41 mouse cellular contexts compared by ENCODE assay signal in genomic region chr5:138851296-138851780, GRCm38 (mm10). TPM values are rescaled to one million over a fixed set of nuclear protein-coding genes. Genes with fewer than 3 reads are reported as not detected.
"Had no signal": no experiment of that assay in that cellular context is flagged by ENCODE, and none has a peak within 500 bp of the region (broad histone marks: within the 10 kb centered on the region; RNA-seq: fewer than 3 reads in every experiment).

No protein-coding gene starts in this region.

- H3K4me2 ChIP-seq: heart, embryonic 11.5 days; heart, embryonic 13.5 days; heart, embryonic 15.5 days; hindbrain, embryonic 13.5 days; hindbrain, embryonic 15.5 days; limb, embryonic 13.5 days; limb, embryonic 15.5 days; liver, embryonic 11.5 days had no signal

- H3K27ac ChIP-seq: gastrocnemius, adult 2 months; heart, adult 2 months; heart, embryonic 13.5 days; heart, embryonic 15.5 days; hindbrain, embryonic 13.5 days; hindbrain, embryonic 15.5 days; hindbrain, postnatal 0 days; limb, embryonic 13.5 days; limb, embryonic 15.5 days; liver, embryonic 14.5 days had no signal

- H3K36me3 ChIP-seq: heart, embryonic 13.5 days; heart, embryonic 15.5 days; hindbrain, embryonic 13.5 days; hindbrain, embryonic 15.5 days; limb, embryonic 13.5 days; limb, embryonic 15.5 days had no signal

- H3K9ac ChIP-seq: heart, embryonic 13.5 days; heart, embryonic 15.5 days; hindbrain, embryonic 13.5 days; hindbrain, embryonic 15.5 days; limb, embryonic 13.5 days; limb, embryonic 15.5 days; liver, embryonic 14.5 days had no signal

- H3K4me3 ChIP-seq: gastrocnemius, adult 2 months; heart, adult 2 months; heart, embryonic 13.5 days; heart, embryonic 15.5 days; hindbrain, embryonic 13.5 days; hindbrain, embryonic 15.5 days; limb, embryonic 13.5 days; limb, embryonic 15.5 days had no signal

- H3K27me3 ChIP-seq: hindbrain, embryonic 15.5 days; limb, embryonic 15.5 days had no signal

- DNase-seq: gastrocnemius, adult 2 months; gastrocnemius, postnatal 10 days; gastrocnemius, postnatal 25 days; heart, adult 11 months; heart, adult 2 months; heart, postnatal 36 days; kidney, adult 11 months; kidney, adult 8-10 months; kidney, postnatal 10 days; kidney, postnatal 25 days; layer of hippocampus, adult 9-11 months; layer of hippocampus, postnatal 36 days; left cerebral cortex, postnatal 4 days had no signal

- H3K4me1 ChIP-seq: hindbrain, embryonic 15.5 days had no signal

- H3K9me3 ChIP-seq: heart, embryonic 13.5 days; heart, embryonic 15.5 days; hindbrain, embryonic 13.5 days; hindbrain, embryonic 15.5 days; limb, embryonic 13.5 days; limb, embryonic 15.5 days had no signal

- ATAC-seq: hindbrain, postnatal 0 days; intestine, embryonic 16.5 days had no signal

RNA-seq across cellular contexts. Expression of gene Gm5294, which starts 31.5 kb away (rescaled TPM):
- total RNA-seq: gastrocnemius, adult 2 months; gastrocnemius, postnatal 10 days; gastrocnemius, postnatal 25 days; gastrocnemius, postnatal 4 days; heart, adult 2 months; heart, postnatal 14 days; heart, postnatal 36 days; hematopoietic stem cell, adult 5-6 weeks; hindbrain, postnatal 0 days; layer of hippocampus, adult 18-20 months; layer of hippocampus, adult 8-10 months; layer of hippocampus, postnatal 14 days; layer of hippocampus, postnatal 36 days; left cerebral cortex, adult 18-20 months; left cerebral cortex, adult 8-10 months; left cerebral cortex, postnatal 10 days; left cerebral cortex, postnatal 25 days; left cerebral cortex, postnatal 4 days had no signal
- polyA plus RNA-seq: heart, adult 2 months; heart, embryonic 11.5 days; heart, embryonic 13.5 days; heart, embryonic 15.5 days; hindbrain, embryonic 11.5 days; intestine, embryonic 14.5 days; intestine, embryonic 16.5 days; kidney, embryonic 14.5 days; kidney, embryonic 16.5 days; large intestine, adult 2 months; limb, embryonic 11.5 days; limb, embryonic 13.5 days; limb, embryonic 15.5 days; liver, embryonic 11.5 days; liver, embryonic 14.5 days; liver, embryonic 16.5 days had no signal
